Comparison of ENCODE assay signal across 29 mouse cellular contexts in genomic region chr3:27439704-27440103, GRCm38 (mm10).
A peak's percentile ranks its signal among the peaks of the same experiment; 100 is the strongest.
DNase-seq lines count a peak whose midpoint lies in the region; ATAC-seq lines count a peak whose summit lies in the region.
"Had no signal": no experiment of that assay in that cellular context is flagged by ENCODE, and none has a peak within 500 bp of the region (broad histone marks: within the 10 kb centered on the region; RNA-seq: fewer than 3 reads in every experiment).

No protein-coding gene starts in this region.

- H3K36me3 ChIP-seq in stomach, embryonic 16.5 days (ENCODE audit: control insufficient read depth, insufficient read depth, low read length) = peaks cover 14% of the 10 kb centered on the region

- H3K9me3 ChIP-seq in stomach, embryonic 16.5 days (replicated peaks; ENCODE audit: control insufficient read depth, low read length) = no peaks in the 10 kb centered on the region
- H3K9me3 ChIP-seq: embryonic facial prominence, embryonic 12.5 days; hindbrain, embryonic 12.5 days; intestine, embryonic 15.5 days; limb, embryonic 13.5 days; liver, embryonic 12.5 days; stomach, embryonic 15.5 days had no signal

- peak; percentile 51 to 60; a peak in 3 of 4 replicates for ATAC-seq in hematopoietic stem cell, adult 5-6 weeks (replicated peaks in 1 of 2; ENCODE audit: insufficient read depth in 1 of 2, low FRiP score in 2 of 2, low TSS enrichment in 1 of 2, low read depth in 1 of 2, poor library complexity in 2 of 2, severe bottlenecking in 2 of 2)
- ATAC-seq in stomach, embryonic 16.5 days (ENCODE audit: insufficient read depth, low FRiP score) = 0 out of 2 replicates have a peak, but pooled peaks have one; percentile 20
- ATAC-seq: forebrain, embryonic 16.5 days; hindbrain, postnatal 0 days; intestine, embryonic 15.5 days; liver, embryonic 12.5 days; Patski had no signal

- no peaks in the 10 kb centered on the region for H3K27me3 ChIP-seq in stomach, embryonic 16.5 days (ENCODE audit: control insufficient read depth, insufficient read depth, low read length)
- H3K27me3 ChIP-seq: embryonic facial prominence, embryonic 12.5 days; hindbrain, embryonic 12.5 days; intestine, embryonic 15.5 days; limb, embryonic 13.5 days; liver, embryonic 12.5 days; Patski; stomach, embryonic 15.5 days had no signal

- 65% methylated on average over 16 of the region's 16 CpGs for WGBS in stomach, embryonic 16.5 days

- H3K27ac ChIP-seq in stomach, embryonic 16.5 days (ENCODE audit: low read length) = no peak overlapping the region
- H3K27ac ChIP-seq: embryonic facial prominence, embryonic 12.5 days; gastrocnemius, adult 2 months; hindbrain, embryonic 12.5 days; hindbrain, postnatal 0 days; intestine, embryonic 15.5 days; layer of hippocampus, adult 2 months; limb, embryonic 13.5 days; liver, embryonic 12.5 days; stomach, embryonic 15.5 days had no signal

- no peak overlapping the region for H3K4me2 ChIP-seq in stomach, embryonic 16.5 days (ENCODE audit: low read depth, low read length)
- H3K4me2 ChIP-seq: embryonic facial prominence, embryonic 12.5 days; hindbrain, embryonic 12.5 days; intestine, embryonic 15.5 days; limb, embryonic 13.5 days; liver, embryonic 12.5 days; midbrain, embryonic 11.5 days; stomach, embryonic 15.5 days had no signal

- peak; percentile 7 for DNase-seq in embryo, embryonic 11 days
- DNase-seq in embryo, embryonic 9.5 days (ENCODE audit: extremely low spot score) = no peak
- DNase-seq in 416B (ENCODE audit: low read depth) = peak; percentile 24
- no peak for DNase-seq in gastrocnemius, adult 8-10 months (ENCODE audit: low spot score in 2 of 2)
- no peak for DNase-seq in layer of hippocampus, adult 9-10 months (ENCODE audit: low spot score)
- DNase-seq: adrenal gland, postnatal 14 days; cerebellum, adult 11-12 months; cerebellum, adult 9-11 months; gastrocnemius, adult 2 months; heart, postnatal 14 days; kidney, adult 2 months; kidney, postnatal 36 days; lung, adult 18-20 months; lung, postnatal 36 days; thymus, adult 18-20 months; thymus, postnatal 25 days had no signal

- H3K9ac ChIP-seq in stomach, embryonic 16.5 days (ENCODE audit: low read length) = no peak overlapping the region
- H3K9ac ChIP-seq: embryonic facial prominence, embryonic 12.5 days; hindbrain, embryonic 12.5 days; intestine, embryonic 15.5 days; limb, embryonic 13.5 days; liver, embryonic 12.5 days; stomach, embryonic 15.5 days had no signal

- H3K4me3 ChIP-seq in stomach, embryonic 16.5 days (replicated peaks; ENCODE audit: low read length) = no peak overlapping the region
- H3K4me3 ChIP-seq: embryonic facial prominence, embryonic 12.5 days; gastrocnemius, adult 2 months; hindbrain, embryonic 12.5 days; intestine, embryonic 15.5 days; layer of hippocampus, adult 2 months; limb, embryonic 13.5 days; liver, embryonic 12.5 days; stomach, embryonic 15.5 days had no signal

- peaks cover under 1% of the 10 kb centered on the region; the same call in 1 of the 2 replicates for H3K4me1 ChIP-seq in stomach, embryonic 16.5 days (ENCODE audit: control insufficient read depth, insufficient read depth, low read length)
- H3K4me1 ChIP-seq: embryonic facial prominence, embryonic 12.5 days; intestine, embryonic 15.5 days; liver, embryonic 12.5 days; stomach, embryonic 15.5 days had no signal

Comparison
In these comparisons a context has a peak if more than half of its experiments do, and no peak if none do; other contexts are left out.
1. DNase-seq: peak in embryo, embryonic 11 days (single experiment) and 416B (single experiment); none in embryo, embryonic 9.5 days (single experiment), gastrocnemius, adult 8-10 months (0 of 2) and layer of hippocampus, adult 9-10 months (single experiment).